Mouse (Mus musculus): ENCODE results near the gene Sertad4.

DNA sequence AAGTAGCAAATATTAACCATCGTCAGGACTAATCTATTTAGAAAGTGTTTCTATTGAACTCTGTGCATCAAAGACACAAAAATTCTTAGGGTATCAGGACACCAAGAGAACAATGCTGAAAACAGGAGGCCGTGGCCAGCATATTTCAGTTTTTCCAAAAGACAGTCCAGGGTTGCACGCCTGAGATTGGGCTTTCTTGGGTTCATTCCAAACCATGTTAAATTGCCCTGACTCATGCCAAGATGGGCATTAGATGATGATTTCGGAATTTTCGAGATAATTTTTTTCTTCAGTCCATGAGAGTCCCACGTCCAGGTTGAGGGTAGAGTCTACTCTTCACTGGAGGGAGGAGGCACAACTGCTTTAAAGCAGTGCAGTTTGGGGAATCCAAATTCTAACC, 1.4 kb upstream of the Sertad4 start:
- TF ChIP-seq EP300 (IDR thresholded peaks at IDR 0.05; ENCODE audit: low read depth) (no peak), CTCF (IDR thresholded peaks at IDR 0.05; ENCODE audit: low read depth) (no peak)

Data from heart, postnatal 0 days (tissue).